Mouse (Mus musculus) C2C12 (cell line): Measurements from ENCODE around the gene Bptf.

Source experiments
- CTCF ChIP-seq: IDR thresholded peaks from one replicate; pipeline ENCODE4 v1.5.1; 2011; ENCODE audit not compliant: control insufficient read depth, insufficient read depth, insufficient read length
- MAX ChIP-seq: IDR thresholded peaks from one replicate; pipeline ENCODE4 v1.6.1; 2011; ENCODE audit warnings: mild to moderate bottlenecking, control low read depth

- TF ChIP-seq CTCF (no peak), MAX (no peak)
These were observed 19.9 kb upstream of the Bptf start for GRCm38 (mm10) chr11:107151809-107152208.
